Mouse (Mus musculus): ENCODE measurements around the gene Ankle2. TPM values are rescaled to one million over a fixed set of nuclear protein-coding genes. Genes with fewer than 3 reads are reported as not detected.

Gene Ankle2
- polyA plus RNA-seq, 1 experiment from 2014 or later: 36.9 TPM

GRCm38 (mm10) chr5:110232346-110232745 is 1.5 kb downstream of the Ankle2 start:
- H3K9ac ChIP-seq (replicated peaks): no peak overlapping the region; the same call in 1 of the 2 replicates
- 0 out of 2 replicates have a peak overlapping the region, but pooled peaks have one; percentile 96 for H3K4me3 ChIP-seq
- H3K9me3 ChIP-seq: no peaks in the 10 kb centered on the region
- H3K27ac ChIP-seq (replicated peaks): no peak overlapping the region
- H3K36me3 ChIP-seq: peaks cover 27% of the 10 kb centered on the region
- 91% methylated on average over 6 of the region's 6 CpGs for WGBS
- peak overlapping the region; percentile 67; the same call in 1 of the 2 replicates for H3K4me2 ChIP-seq (replicated peaks)
- no peak for ATAC-seq (ENCODE audit: low FRiP score, low read depth)
- H3K27me3 ChIP-seq: no peaks in the 10 kb centered on the region
- peaks cover 22% of the 10 kb centered on the region for H3K4me1 ChIP-seq

GRCm38 (mm10) chr5:110244091-110244490 is 13.3 kb downstream of the Ankle2 start:
- ATAC-seq (ENCODE audit: low FRiP score, low read depth): no peak
- Histone ChIP-seq H3K4me3 (no peak overlapping the region), H3K27me3 (no peaks in the 10 kb centered on the region), H3K4me1 (no peaks in the 10 kb centered on the region), H3K9me3 (no peaks in the 10 kb centered on the region), H3K4me2 (replicated peaks) (no peak overlapping the region), H3K9ac (replicated peaks) (no peak overlapping the region), H3K36me3 (peaks cover 85% of the 10 kb centered on the region), H3K27ac (replicated peaks) (no peak overlapping the region)
- 87% methylated on average over 2 of the region's 2 CpGs for WGBS

DNA sequence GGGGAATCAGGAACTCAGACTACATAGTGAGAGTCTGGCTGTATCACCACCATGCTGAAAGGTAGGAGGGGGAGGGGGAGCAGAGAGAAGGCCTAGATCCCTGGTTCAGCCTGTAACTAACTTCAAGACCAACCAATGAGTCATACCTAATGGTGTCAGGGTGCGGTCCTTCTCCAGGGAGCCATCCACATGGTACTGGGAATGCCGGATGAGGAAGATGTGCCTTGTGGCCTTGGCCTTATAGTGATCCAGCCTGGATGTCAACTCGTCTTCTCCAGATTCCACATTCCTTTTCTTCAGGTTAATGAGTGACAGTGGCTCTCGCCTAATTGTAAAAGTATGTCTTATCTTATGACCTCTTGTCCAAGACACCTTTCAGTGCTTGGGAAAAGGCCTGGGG is 36.1 kb downstream of the Ankle2 start:
- H3K9ac ChIP-seq (replicated peaks): no peak overlapping the region
- no peak for ATAC-seq (ENCODE audit: low FRiP score, low read depth)
- no peaks in the 10 kb centered on the region for H3K27me3 ChIP-seq
- H3K36me3 ChIP-seq: peaks cover 40% of the 10 kb centered on the region
- WGBS: 90% methylated on average over 4 of the region's 4 CpGs
- H3K4me2 ChIP-seq (replicated peaks): no peak overlapping the region
- no peak overlapping the region for H3K27ac ChIP-seq (replicated peaks)
- no peak overlapping the region for H3K4me3 ChIP-seq
- no peaks in the 10 kb centered on the region for H3K9me3 ChIP-seq
- peaks cover 6% of the 10 kb centered on the region for H3K4me1 ChIP-seq

GRCm38 (mm10) chr5:110269141-110270101 is 38.6 kb downstream of the Ankle2 start, which contains the start of gene Pgam5:
Gene Pgam5 (minus strand): TSS chr5:110269913.
- Histone ChIP-seq H3K4me1 (peaks cover 6% of the 10 kb centered on the region), H3K36me3 (peaks cover 28% of the 10 kb centered on the region), H3K4me2 (replicated peaks) (peak within 1 kb of the TSS; percentile 95), H3K4me3 (peak within 1 kb of the TSS; percentile 81), H3K27ac (replicated peaks) (peak within 1 kb of the TSS; percentile 57), H3K9ac (replicated peaks) (peak within 1 kb of the TSS; percentile 91), H3K27me3 (no peaks in the 10 kb centered on the region), H3K9me3 (no peaks in the 10 kb centered on the region)
- peak; percentile 86 for ATAC-seq (ENCODE audit: low FRiP score, low read depth)
- under 1% methylated on average over 49 of the region's 66 CpGs for WGBS

- Histone ChIP-seq H3K4me1 (peaks cover 6% of the 10 kb centered on the region), H3K27ac (replicated peaks) (no peak overlapping the region), H3K27me3 (no peaks in the 10 kb centered on the region), H3K4me3 (no peak overlapping the region), H3K4me2 (replicated peaks) (no peak overlapping the region), H3K36me3 (peaks cover 20% of the 10 kb centered on the region), H3K9me3 (no peaks in the 10 kb centered on the region), H3K9ac (replicated peaks) (no peak overlapping the region)
- 92% methylated on average over 6 of the region's 6 CpGs for WGBS
- no peak for ATAC-seq (ENCODE audit: low FRiP score, low read depth)
These were observed 39.4 kb downstream of the Ankle2 start for GRCm38 (mm10) chr5:110270242-110270641.

DNA sequence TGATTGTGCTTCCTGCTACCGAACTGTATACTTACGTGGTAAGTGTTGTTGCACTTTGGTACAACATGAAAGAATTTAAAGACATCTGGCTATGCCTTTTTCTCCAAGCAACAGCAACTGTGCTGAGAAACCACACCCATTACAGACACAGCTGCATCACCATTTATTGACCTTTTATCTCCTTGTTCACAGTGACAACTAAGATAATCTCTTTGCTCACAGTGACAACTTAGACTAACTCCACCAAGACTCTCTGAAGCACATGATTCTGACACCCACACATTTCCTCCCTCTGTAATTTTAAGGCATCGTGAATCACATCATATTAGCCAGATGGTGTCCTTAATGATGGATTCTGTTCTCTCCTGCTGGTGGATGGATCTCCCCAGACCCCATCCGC is 43.3 kb downstream of the Ankle2 start:
- H3K4me3 ChIP-seq: no peak overlapping the region
- 86% methylated on average over 4 of the region's 4 CpGs for WGBS
- no peak for ATAC-seq (ENCODE audit: low FRiP score, low read depth)
- H3K4me1 ChIP-seq: no peaks in the 10 kb centered on the region
- no peak overlapping the region for H3K27ac ChIP-seq (replicated peaks)
- H3K9me3 ChIP-seq: no peaks in the 10 kb centered on the region
- no peaks in the 10 kb centered on the region for H3K27me3 ChIP-seq
- H3K4me2 ChIP-seq (replicated peaks): no peak overlapping the region
- H3K9ac ChIP-seq (replicated peaks): no peak overlapping the region
- H3K36me3 ChIP-seq: no peaks in the 10 kb centered on the region

DNA sequence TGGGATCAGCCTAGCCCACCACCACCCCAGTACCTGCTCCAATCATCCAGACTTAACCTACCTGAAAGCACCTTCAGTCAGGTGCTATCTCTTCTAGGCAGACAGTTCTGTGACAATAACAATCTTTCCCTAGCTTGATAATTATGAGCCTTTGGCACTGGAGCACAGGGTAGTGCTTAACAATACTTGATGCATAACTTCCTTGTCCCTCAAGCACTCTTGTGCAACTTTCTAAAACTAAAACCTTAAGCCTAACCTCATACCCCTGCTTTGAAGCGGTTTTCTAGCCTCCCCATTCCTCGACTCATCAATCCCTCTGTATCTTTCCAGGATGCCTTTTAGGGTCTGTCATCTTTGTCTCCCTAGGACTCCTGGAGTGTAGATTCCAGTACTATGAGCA is 44.0 kb downstream of the Ankle2 start:
- ATAC-seq (ENCODE audit: low FRiP score, low read depth): no peak
- Histone ChIP-seq H3K4me3 (no peak overlapping the region), H3K27ac (replicated peaks) (no peak overlapping the region), H3K4me2 (replicated peaks) (no peak overlapping the region), H3K9ac (replicated peaks) (no peak overlapping the region), H3K36me3 (no peaks in the 10 kb centered on the region), H3K27me3 (no peaks in the 10 kb centered on the region), H3K4me1 (no peaks in the 10 kb centered on the region), H3K9me3 (no peaks in the 10 kb centered on the region)
- WGBS: 61% methylated on average over 2 of the region's 2 CpGs

GRCm38 (mm10) chr5:110276391-110276790 is 45.6 kb downstream of the Ankle2 start:
- Histone ChIP-seq H3K27ac (replicated peaks) (no peak overlapping the region), H3K4me3 (no peak overlapping the region), H3K36me3 (no peaks in the 10 kb centered on the region), H3K4me1 (no peaks in the 10 kb centered on the region), H3K27me3 (no peaks in the 10 kb centered on the region), H3K9ac (replicated peaks) (no peak overlapping the region), H3K9me3 (no peaks in the 10 kb centered on the region), H3K4me2 (replicated peaks) (no peak overlapping the region)
- no peak for ATAC-seq (ENCODE audit: low FRiP score, low read depth)
- WGBS: 81% methylated on average over 2 of the region's 2 CpGs

- WGBS: 100% methylated on average over 1 of the region's 1 CpGs
- Histone ChIP-seq H3K27ac (replicated peaks) (no peak overlapping the region), H3K9me3 (no peaks in the 10 kb centered on the region), H3K4me2 (replicated peaks) (no peak overlapping the region), H3K27me3 (no peaks in the 10 kb centered on the region), H3K4me1 (no peaks in the 10 kb centered on the region), H3K9ac (replicated peaks) (no peak overlapping the region), H3K36me3 (no peaks in the 10 kb centered on the region), H3K4me3 (no peak overlapping the region)
- no peak for ATAC-seq (ENCODE audit: low FRiP score, low read depth)
These were observed 46.1 kb downstream of the Ankle2 start for GRCm38 (mm10) chr5:110276910-110277309.

GRCm38 (mm10) chr5:110281984-110282383 is 51.2 kb downstream of the Ankle2 start:
- Histone ChIP-seq H3K9me3 (no peaks in the 10 kb centered on the region), H3K4me1 (peaks cover 11% of the 10 kb centered on the region), H3K27me3 (peaks cover 15% of the 10 kb centered on the region), H3K4me3 (no peak overlapping the region), H3K9ac (replicated peaks) (no peak overlapping the region), H3K36me3 (no peaks in the 10 kb centered on the region), H3K4me2 (replicated peaks) (no peak overlapping the region), H3K27ac (replicated peaks) (no peak overlapping the region)
- WGBS: 80% methylated on average over 2 of the region's 2 CpGs
- ATAC-seq (ENCODE audit: low FRiP score, low read depth): no peak

GRCm38 (mm10) chr5:110284536-110284935 is 53.7 kb downstream of the Ankle2 start:
- Histone ChIP-seq H3K9me3 (no peaks in the 10 kb centered on the region), H3K4me2 (replicated peaks) (no peak overlapping the region), H3K4me1 (peaks cover 18% of the 10 kb centered on the region), H3K27ac (replicated peaks) (no peak overlapping the region), H3K36me3 (no peaks in the 10 kb centered on the region), H3K4me3 (no peak overlapping the region), H3K9ac (replicated peaks) (no peak overlapping the region), H3K27me3 (peaks cover 15% of the 10 kb centered on the region)
- no peak for ATAC-seq (ENCODE audit: low FRiP score, low read depth)
- 12% methylated on average over 4 of the region's 4 CpGs for WGBS

DNA sequence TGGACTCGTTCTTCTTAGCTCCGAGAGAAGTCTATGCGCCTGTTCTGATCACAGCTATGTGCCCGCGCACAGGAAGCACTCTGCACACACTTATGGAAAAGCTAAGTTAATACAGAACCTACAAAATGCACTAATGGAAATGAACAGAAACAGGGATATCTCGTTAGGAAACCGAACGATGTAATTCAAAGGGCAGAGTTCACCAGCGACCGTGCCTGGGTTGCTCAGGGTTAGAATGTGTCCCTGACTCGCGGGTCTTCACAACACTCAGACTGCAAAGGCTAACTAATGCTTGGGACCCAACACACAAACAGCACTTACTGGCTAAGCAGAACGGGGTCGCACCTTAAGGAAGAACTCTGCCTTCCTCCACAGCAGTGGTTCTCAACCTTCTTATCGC is 54.4 kb downstream of the Ankle2 start:
- no peak for ATAC-seq (ENCODE audit: low FRiP score, low read depth)
- Histone ChIP-seq H3K4me2 (replicated peaks) (peak overlapping the region; percentile 83), H3K4me1 (peaks cover 18% of the 10 kb centered on the region), H3K9ac (replicated peaks) (peak overlapping the region; percentile 80), H3K27me3 (peaks cover 15% of the 10 kb centered on the region), H3K9me3 (no peaks in the 10 kb centered on the region), H3K27ac (replicated peaks) (no peak overlapping the region), H3K4me3 (peak overlapping the region; percentile 76), H3K36me3 (no peaks in the 10 kb centered on the region)
- 13% methylated on average over 15 of the region's 15 CpGs for WGBS

Measured in midbrain, embryonic 12.5 days (tissue).